8 mouse cellular contexts compared by ENCODE assay signal in genomic region chr2:119326161-119327101, GRCm38 (mm10). TPM values are rescaled to one million over a fixed set of nuclear protein-coding genes. Genes with fewer than 3 reads are reported as not detected.
A peak's percentile ranks its signal among the peaks of the same experiment; 100 is the strongest.
DNase-seq lines count a peak whose midpoint lies in the region; ATAC-seq and TF ChIP-seq lines count a peak whose summit lies in the region.

No protein-coding gene starts in this region.

- H3K9me3 ChIP-seq in ES-Bruce4 (replicated peaks; ENCODE audit: control insufficient read depth, insufficient read depth, low read length, poor library complexity, severe bottlenecking), result no peaks in the 10 kb centered on the region
- no peaks in the 10 kb centered on the region; the same call in 1 of the 2 replicates for H3K9me3 ChIP-seq in forebrain, embryonic 13.5 days (replicated peaks)
- no peaks in the 10 kb centered on the region for H3K9me3 ChIP-seq in neural tube, embryonic 11.5 days (ENCODE audit: control insufficient read depth, low read length)

- ATAC-seq in forebrain, embryonic 13.5 days, result no peak
- ATAC-seq in neural tube, embryonic 11.5 days (ENCODE audit: insufficient read depth, low FRiP score, low TSS enrichment), result no peak

- 1% methylated on average over 60 of the region's 61 CpGs for WGBS in forebrain, embryonic 13.5 days
- WGBS in neural tube, embryonic 11.5 days, result under 1% methylated on average over 56 of the region's 61 CpGs

- no peak for TF ChIP-seq EP300 in ES-Bruce4 (IDR thresholded peaks at IDR 0.05; ENCODE audit: insufficient read depth, low read depth, low read length)

- H3K36me3 ChIP-seq in ES-Bruce4 (ENCODE audit: control insufficient read depth, insufficient read depth, low read length, poor library complexity, severe bottlenecking), result no peaks in the 10 kb centered on the region
- H3K36me3 ChIP-seq in forebrain, embryonic 13.5 days (ENCODE audit: poor library complexity, severe bottlenecking), result no peaks in the 10 kb centered on the region
- H3K36me3 ChIP-seq in neural tube, embryonic 11.5 days (ENCODE audit: control insufficient read depth, insufficient read depth, low read length), result no peaks in the 10 kb centered on the region

- H3K27ac ChIP-seq in gastrocnemius, adult 2 months, result peak overlapping the region; percentile 83
- no peak overlapping the region for H3K27ac ChIP-seq in ES-Bruce4 (ENCODE audit: insufficient read depth, low read length)
- H3K27ac ChIP-seq in forebrain, embryonic 13.5 days, result no peak overlapping the region
- no peak overlapping the region for H3K27ac ChIP-seq in neural tube, embryonic 11.5 days (ENCODE audit: low read depth, low read length)

- intact Hi-C loops in gastrocnemius, adult 2 months (cut with DNase I), result no loop called here

- H3K4me1 ChIP-seq in ES-Bruce4 (ENCODE audit: control insufficient read depth, insufficient read depth, low read length), result peaks cover 1% of the 10 kb centered on the region
- H3K4me1 ChIP-seq in forebrain, embryonic 13.5 days, result peaks cover 77% of the 10 kb centered on the region
- peaks cover 19% of the 10 kb centered on the region for H3K4me1 ChIP-seq in neural tube, embryonic 11.5 days (ENCODE audit: control insufficient read depth, insufficient read depth, low read length)

- H3K4me3 ChIP-seq in gastrocnemius, adult 2 months, result peak overlapping the region; percentile 81
- H3K4me3 ChIP-seq in ES-Bruce4 (ENCODE audit: low read depth, low read length), result peak overlapping the region; percentile 71
- H3K4me3 ChIP-seq in forebrain, embryonic 13.5 days, result peak overlapping the region; percentile 42
- peak overlapping the region; percentile 34 for H3K4me3 ChIP-seq in neural tube, embryonic 11.5 days (ENCODE audit: low read depth, low read length)

- no peak for TF ChIP-seq CTCF in gastrocnemius, adult 2 months (IDR thresholded peaks at IDR 0.05)
- no peak for TF ChIP-seq CTCF in ES-Bruce4 (IDR thresholded peaks at IDR 0.05; ENCODE audit: low read depth, low read length)

- peak overlapping the region; percentile 77 for H3K4me2 ChIP-seq in forebrain, embryonic 13.5 days
- H3K4me2 ChIP-seq in neural tube, embryonic 11.5 days (ENCODE audit: low read depth), result peak overlapping the region; percentile 60

- peaks cover 18% of the 10 kb centered on the region for H3K27me3 ChIP-seq in ES-Bruce4 (ENCODE audit: control insufficient read depth, insufficient read depth, low read length, poor library complexity, severe bottlenecking)
- H3K27me3 ChIP-seq in forebrain, embryonic 13.5 days, result peaks cover 99% of the 10 kb centered on the region
- H3K27me3 ChIP-seq in neural tube, embryonic 11.5 days (ENCODE audit: control insufficient read depth, insufficient read depth, low read length), result peaks cover 97% of the 10 kb centered on the region

- H3K9ac ChIP-seq in ES-Bruce4 (ENCODE audit: low read depth, poor library complexity, severe bottlenecking), result no peak overlapping the region
- peak overlapping the region; percentile 62 for H3K9ac ChIP-seq in forebrain, embryonic 13.5 days
- peak overlapping the region; percentile 37; the same call in 1 of the 2 replicates for H3K9ac ChIP-seq in neural tube, embryonic 11.5 days (ENCODE audit: low read length)

- no peak for TF ChIP-seq POLR2A in ES-Bruce4 (IDR thresholded peaks at IDR 0.05; ENCODE audit: insufficient read depth, low read length)

- no peak for DNase-seq in gastrocnemius, adult 2 months
- no peak for DNase-seq in gastrocnemius, adult 18-20 months (ENCODE audit: low spot score)
- peak; percentile 54 for DNase-seq in kidney, postnatal 10 days
- DNase-seq in neural tube, embryonic 11.5 days (ENCODE audit: low spot score), result peak; percentile 32
- DNase-seq in frontal cortex, postnatal 14 days (ENCODE audit: low spot score in 2 of 2), result no peak
- no peak for DNase-seq in adrenal gland, postnatal 25 days

RNA-seq across cellular contexts. Expression of gene Dll4, which starts 0.8 kb away (rescaled TPM):
- 1 to 10 TPM; 3.8 to 4.8 TPM for total RNA-seq in gastrocnemius, adult 2 months (2021)
- total RNA-seq in gastrocnemius, adult 18-20 months (2021), result 1 to 10 TPM; 3.2 to 4.5 TPM
- 0.18 TPM in 1 of 2 replicates, not detected in the other for polyA plus RNA-seq in ES-Bruce4 (2011; ENCODE audit: insufficient read depth, insufficient read length, low read depth, missing spikeins)
- polyA plus RNA-seq in forebrain, embryonic 13.5 days (2015; fragmentation: Nextera tagmentation; extraction: Ambion mirVana), result 3.9 and 4.0 TPM in 2 replicates
- 3.1 and 3.8 TPM in 2 replicates for polyA plus RNA-seq in neural tube, embryonic 11.5 days (2014; fragmentation: Nextera tagmentation; extraction: Ambion mirVana)
- total RNA-seq in adrenal gland, postnatal 25 days (2021), result 8.0 and 12.9 TPM in 2 replicates

RNA-seq across cellular contexts. Expression of gene Chac1, which starts 24.6 kb away (rescaled TPM):
- total RNA-seq in gastrocnemius, adult 2 months (2021), result 10 to 100 TPM; 30.1 to 90.4 TPM
- total RNA-seq in gastrocnemius, adult 18-20 months (2021), result 100 to 1,000 TPM in 1 of 2 experiments, 10 to 100 TPM in 1; 50.6 to 108 TPM
- 3.6 and 3.8 TPM in 2 replicates for polyA plus RNA-seq in ES-Bruce4 (2011; ENCODE audit: insufficient read depth, insufficient read length, low read depth, missing spikeins)
- polyA plus RNA-seq in forebrain, embryonic 13.5 days (2015; fragmentation: Nextera tagmentation; extraction: Ambion mirVana), result 2.3 and 3.4 TPM in 2 replicates
- 0.95 and 1.3 TPM in 2 replicates for polyA plus RNA-seq in neural tube, embryonic 11.5 days (2014; fragmentation: Nextera tagmentation; extraction: Ambion mirVana)
- total RNA-seq in adrenal gland, postnatal 25 days (2021), result 5.0 and 10.2 TPM in 2 replicates

RNA-seq across cellular contexts. Expression of gene Vps18, which starts 37.9 kb away (rescaled TPM):
- 10 to 100 TPM; 10.9 to 11.7 TPM for total RNA-seq in gastrocnemius, adult 2 months (2021)
- 10 to 100 TPM; 10.1 to 10.2 TPM for total RNA-seq in gastrocnemius, adult 18-20 months (2021)
- 11.7 and 12.8 TPM in 2 replicates for polyA plus RNA-seq in ES-Bruce4 (2011; ENCODE audit: insufficient read depth, insufficient read length, low read depth, missing spikeins)
- 21.2 and 23.5 TPM in 2 replicates for polyA plus RNA-seq in forebrain, embryonic 13.5 days (2015; fragmentation: Nextera tagmentation; extraction: Ambion mirVana)
- polyA plus RNA-seq in neural tube, embryonic 11.5 days (2014; fragmentation: Nextera tagmentation; extraction: Ambion mirVana), result 17.4 and 17.8 TPM in 2 replicates
- total RNA-seq in adrenal gland, postnatal 25 days (2021), result 18.5 and 21.1 TPM in 2 replicates

RNA-seq across cellular contexts. Expression of gene Rhov, which starts 55.4 kb away (rescaled TPM):
- total RNA-seq in gastrocnemius, adult 2 months (2021), result not detected
- not detected for total RNA-seq in gastrocnemius, adult 18-20 months (2021)
- polyA plus RNA-seq in ES-Bruce4 (2011; ENCODE audit: insufficient read depth, insufficient read length, low read depth, missing spikeins), result 0.36 and 0.78 TPM in 2 replicates
- polyA plus RNA-seq in forebrain, embryonic 13.5 days (2015; fragmentation: Nextera tagmentation; extraction: Ambion mirVana), result 6.2 and 8.0 TPM in 2 replicates
- polyA plus RNA-seq in neural tube, embryonic 11.5 days (2014; fragmentation: Nextera tagmentation; extraction: Ambion mirVana), result 2.3 and 2.4 TPM in 2 replicates
- total RNA-seq in adrenal gland, postnatal 25 days (2021), result 0.49 TPM in 1 of 2 replicates, not detected in the other

Comparison
In these comparisons a context has a peak if more than half of its experiments do, and no peak if none do; other contexts are left out.
1. DNase-seq: peak in kidney, postnatal 10 days (single experiment) and neural tube, embryonic 11.5 days (single experiment); none in gastrocnemius, adult 2 months (single experiment), gastrocnemius, adult 18-20 months (single experiment), frontal cortex, postnatal 14 days (0 of 2) and adrenal gland, postnatal 25 days (single experiment).
2. Peak in every context shown above with its lines, with median percentiles within 50 percentile points of each other: H3K4me3 ChIP-seq.